Mouse (Mus musculus): ENCODE data around the gene Cdsn. TPM values are rescaled to one million over a fixed set of nuclear protein-coding genes. Genes with fewer than 3 reads are reported as not detected.

Cdsn gene
- polyA plus RNA-seq, 1 experiment from 2014 or later = 0.59 TPM

GRCm38 (mm10) chr17:35597399-35597798 is 45.5 kb downstream of the Cdsn start:
- ATAC-seq (replicated peaks; ENCODE audit: insufficient number of reproducible peaks, insufficient read depth, low FRiP score, low read depth) = no peak
- no peaks in the 10 kb centered on the region for H3K4me1 ChIP-seq (replicated peaks)
- no peak overlapping the region for H3K4me3 ChIP-seq
- no peak overlapping the region for H3K9ac ChIP-seq
- no peak overlapping the region for H3K4me2 ChIP-seq
- H3K27me3 ChIP-seq = peaks cover 4% of the 10 kb centered on the region
- no peak overlapping the region for H3K27ac ChIP-seq
- H3K36me3 ChIP-seq = no peaks in the 10 kb centered on the region
- 87% methylated on average over 3 of the region's 3 CpGs for WGBS
- no peaks in the 10 kb centered on the region for H3K9me3 ChIP-seq (replicated peaks)

- ATAC-seq (replicated peaks; ENCODE audit: insufficient number of reproducible peaks, insufficient read depth, low FRiP score, low read depth) = no peak
- Histone ChIP-seq H3K27me3 (peaks cover 11% of the 10 kb centered on the region), H3K36me3 (no peaks in the 10 kb centered on the region), H3K4me3 (no peak within 1 kb of the TSS), H3K4me1 (replicated peaks) (no peaks in the 10 kb centered on the region), H3K9ac (no peak within 1 kb of the TSS), H3K27ac (no peak within 1 kb of the TSS), H3K4me2 (no peak within 1 kb of the TSS), H3K9me3 (replicated peaks) (no peaks in the 10 kb centered on the region)
- 50% methylated on average over 2 of the region's 2 CpGs for WGBS
Observed at GRCm38 (mm10) chr17:35601249-35601648, 49.3 kb downstream of the Cdsn start, which contains the start of gene Sfta2. TSS of gene Sfta2 (plus strand) at chr17:35601549.

- ATAC-seq (replicated peaks; ENCODE audit: insufficient number of reproducible peaks, insufficient read depth, low FRiP score, low read depth) = no peak
Observed at GRCm38 (mm10) chr17:35601736-35602354, 49.9 kb downstream of the Cdsn start.

More at GRCm38 (mm10) chr17:35601736-35602354, 49.9 kb downstream of the Cdsn start:
- 40% methylated on average over 8 of the region's 8 CpGs for WGBS
- H3K27me3 ChIP-seq = peaks cover 11% of the 10 kb centered on the region
- no peaks in the 10 kb centered on the region for H3K4me1 ChIP-seq (replicated peaks)
- no peaks in the 10 kb centered on the region for H3K36me3 ChIP-seq
- no peak overlapping the region for H3K4me3 ChIP-seq
- no peak overlapping the region for H3K27ac ChIP-seq
- no peaks in the 10 kb centered on the region for H3K9me3 ChIP-seq (replicated peaks)
- H3K4me2 ChIP-seq = no peak overlapping the region
- H3K9ac ChIP-seq = no peak overlapping the region

Other genes with a start within 250 kb of the Cdsn start
- gene H2-Q1, start 231.7 kb upstream of the Cdsn start, polyA plus RNA-seq (2015; fragmentation: Nextera tagmentation; extraction: Ambion mirVana) = 0.06 and 0.09 TPM in 2 replicates
- 1.3 and 1.6 TPM in 2 replicates for gene H2-Q2, start 209.9 kb upstream of the Cdsn start, polyA plus RNA-seq (2015; fragmentation: Nextera tagmentation; extraction: Ambion mirVana)
- 2.1 and 5.5 TPM in 2 replicates for gene H2-Q4, start 172.5 kb upstream of the Cdsn start, polyA plus RNA-seq (2015; fragmentation: Nextera tagmentation; extraction: Ambion mirVana)
- 0.43 and 1.8 TPM in 2 replicates for gene H2-Q6, start 127.3 kb upstream of the Cdsn start, polyA plus RNA-seq (2015; fragmentation: Nextera tagmentation; extraction: Ambion mirVana)
- 0.98 and 4.0 TPM in 2 replicates for gene H2-Q7, start 113.0 kb upstream of the Cdsn start, polyA plus RNA-seq (2015; fragmentation: Nextera tagmentation; extraction: Ambion mirVana)
- gene H2-Q10, start 82.0 kb upstream of the Cdsn start, polyA plus RNA-seq (2015; fragmentation: Nextera tagmentation; extraction: Ambion mirVana) = 0.58 and 2.5 TPM in 2 replicates
- not detected in 2 replicates for gene Pou5f1, start 46.1 kb upstream of the Cdsn start, polyA plus RNA-seq (2015; fragmentation: Nextera tagmentation; extraction: Ambion mirVana)
- gene Tcf19, start 35.3 kb upstream of the Cdsn start, polyA plus RNA-seq (2015; fragmentation: Nextera tagmentation; extraction: Ambion mirVana) = 51.8 and 63.3 TPM in 2 replicates
- gene Cchcr1, start 35.0 kb upstream of the Cdsn start, polyA plus RNA-seq (2015; fragmentation: Nextera tagmentation; extraction: Ambion mirVana) = 12.8 and 15.4 TPM in 2 replicates
- 1.8 and 2.3 TPM in 2 replicates for gene Psors1c2, start 18.9 kb upstream of the Cdsn start, polyA plus RNA-seq (2015; fragmentation: Nextera tagmentation; extraction: Ambion mirVana)
- not detected in 2 replicates for gene 2300002M23Rik, start 15.3 kb downstream of the Cdsn start, polyA plus RNA-seq (2015; fragmentation: Nextera tagmentation; extraction: Ambion mirVana)
- 2.7 and 5.6 TPM in 2 replicates for gene Sfta2, start 49.4 kb downstream of the Cdsn start, polyA plus RNA-seq (2015; fragmentation: Nextera tagmentation; extraction: Ambion mirVana)
- gene Gm9573, start 74.5 kb downstream of the Cdsn start, polyA plus RNA-seq (2015; fragmentation: Nextera tagmentation; extraction: Ambion mirVana) = not detected in 2 replicates
- gene Mucl3, start 91.6 kb downstream of the Cdsn start, polyA plus RNA-seq (2015; fragmentation: Nextera tagmentation; extraction: Ambion mirVana) = 0.22 and 0.23 TPM in 2 replicates
- 11.1 and 16.2 TPM in 2 replicates for gene Vars2, start 115.5 kb downstream of the Cdsn start, polyA plus RNA-seq (2015; fragmentation: Nextera tagmentation; extraction: Ambion mirVana)
- 21.3 and 28.7 TPM in 2 replicates for gene Gtf2h4, start 121.6 kb downstream of the Cdsn start, polyA plus RNA-seq (2015; fragmentation: Nextera tagmentation; extraction: Ambion mirVana)
- 109 and 125 TPM in 2 replicates for gene Ddr1, start 152.5 kb downstream of the Cdsn start, polyA plus RNA-seq (2015; fragmentation: Nextera tagmentation; extraction: Ambion mirVana)